Mouse (Mus musculus): ENCODE data around the gene Ppp1r26. TPM values are rescaled to one million over a fixed set of nuclear protein-coding genes. Genes with fewer than 3 reads are reported as not detected.

The Ppp1r26 gene
- polyA plus RNA-seq, 1 experiment from 2014 or later: 15.5 TPM

DNA sequence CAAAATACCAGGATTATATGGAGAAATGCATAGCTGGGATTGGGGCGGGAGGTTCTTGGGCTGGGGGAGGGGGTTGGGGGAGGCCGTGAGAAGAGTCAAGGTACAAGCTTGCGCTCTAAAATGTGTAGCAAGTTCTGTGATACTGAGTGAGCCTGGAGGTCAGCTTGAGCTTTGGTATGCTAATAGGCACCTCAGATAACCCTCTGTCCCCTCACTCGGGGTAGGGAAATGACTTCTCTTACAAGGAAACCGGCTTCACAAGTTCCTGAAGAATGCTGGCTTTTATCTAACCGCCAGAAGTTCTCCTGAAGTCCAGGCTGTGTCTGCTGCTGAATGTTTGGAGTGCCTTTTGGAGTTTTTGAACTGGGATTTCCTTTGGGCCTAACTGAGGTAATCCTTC lies 15.8 kb upstream of the Ppp1r26 start:
- DNase-seq: no peak
- no peaks in the 10 kb centered on the region for H3K27me3 ChIP-seq (ENCODE audit: control insufficient read depth, insufficient read depth, low read length)
- H3K4me3 ChIP-seq (replicated peaks; ENCODE audit: low read depth, low read length): no peak overlapping the region
- WGBS: 73% methylated on average over 6 of the region's 6 CpGs
- H3K9me3 ChIP-seq (ENCODE audit: control insufficient read depth, low read length): no peaks in the 10 kb centered on the region
- H3K27ac ChIP-seq (replicated peaks; ENCODE audit: low read depth, low read length): no peak overlapping the region
- H3K4me2 ChIP-seq (ENCODE audit: low read length): no peak overlapping the region
- no peak overlapping the region for H3K9ac ChIP-seq (replicated peaks; ENCODE audit: low read length)
- ATAC-seq (ENCODE audit: low FRiP score, low TSS enrichment): no peak
- H3K4me1 ChIP-seq (ENCODE audit: control insufficient read depth, insufficient read depth, low read length): no peaks in the 10 kb centered on the region
- H3K36me3 ChIP-seq (ENCODE audit: control insufficient read depth, insufficient read depth, low read length): no peaks in the 10 kb centered on the region

DNA sequence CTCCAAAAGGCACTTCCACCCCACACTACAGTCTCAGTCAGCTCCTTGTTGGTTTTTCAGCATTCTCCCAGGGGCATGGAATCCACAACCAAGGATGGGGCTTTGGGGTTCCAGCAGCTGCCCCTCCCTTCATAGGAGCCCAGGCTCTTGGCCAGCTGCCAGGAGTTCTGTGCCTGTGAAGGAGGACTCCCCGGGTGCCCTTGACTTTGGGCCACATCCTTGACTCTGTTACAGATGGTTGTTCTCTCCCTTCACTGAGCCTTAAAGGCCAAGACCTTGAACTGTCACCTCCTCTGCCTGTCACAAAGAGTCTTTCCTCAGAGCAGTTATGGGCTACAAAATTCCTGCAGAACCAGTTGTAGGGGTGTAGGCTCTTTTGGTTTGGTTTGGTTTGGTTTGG lies 13.8 kb upstream of the Ppp1r26 start:
- no peaks in the 10 kb centered on the region for H3K4me1 ChIP-seq (ENCODE audit: control insufficient read depth, insufficient read depth, low read length)
- H3K9ac ChIP-seq (replicated peaks; ENCODE audit: low read length): no peak overlapping the region
- no peaks in the 10 kb centered on the region for H3K9me3 ChIP-seq (ENCODE audit: control insufficient read depth, low read length)
- no peaks in the 10 kb centered on the region for H3K27me3 ChIP-seq (ENCODE audit: control insufficient read depth, insufficient read depth, low read length)
- 26% methylated on average over 1 of the region's 1 CpGs for WGBS
- H3K36me3 ChIP-seq (ENCODE audit: control insufficient read depth, insufficient read depth, low read length): no peaks in the 10 kb centered on the region
- DNase-seq: peak; percentile 31
- no peak overlapping the region for H3K4me2 ChIP-seq (ENCODE audit: low read length)
- H3K27ac ChIP-seq (replicated peaks; ENCODE audit: low read depth, low read length): no peak overlapping the region
- H3K4me3 ChIP-seq (replicated peaks; ENCODE audit: low read depth, low read length): no peak overlapping the region
- ATAC-seq (ENCODE audit: low FRiP score, low TSS enrichment): no peak

DNA sequence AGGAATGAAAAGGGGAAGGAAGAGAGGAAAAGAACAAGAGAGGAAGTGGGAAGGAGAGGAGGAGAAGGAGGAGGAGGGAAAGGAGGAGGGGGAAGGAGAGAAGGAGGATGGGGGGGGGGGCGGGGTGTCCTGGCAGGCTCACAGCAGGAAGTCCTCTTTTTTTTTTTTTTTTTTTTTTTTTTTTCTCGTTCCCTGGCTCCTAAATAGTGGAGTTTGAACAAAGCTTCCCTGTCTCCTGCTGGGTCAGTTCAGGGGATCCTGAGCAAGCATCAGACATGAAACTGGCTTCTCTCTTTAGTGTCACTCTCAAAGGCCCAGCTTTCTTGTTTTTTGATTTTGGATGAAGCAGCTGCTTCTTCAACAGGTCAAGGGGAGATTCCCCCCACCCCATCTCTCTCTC lies 13.1 kb upstream of the Ppp1r26 start:
- Histone ChIP-seq H3K27ac (replicated peaks; ENCODE audit: low read depth, low read length) (no peak overlapping the region), H3K9ac (replicated peaks; ENCODE audit: low read length) (no peak overlapping the region), H3K27me3 (ENCODE audit: control insufficient read depth, insufficient read depth, low read length) (no peaks in the 10 kb centered on the region), H3K4me3 (replicated peaks; ENCODE audit: low read depth, low read length) (no peak overlapping the region), H3K36me3 (ENCODE audit: control insufficient read depth, insufficient read depth, low read length) (no peaks in the 10 kb centered on the region), H3K4me1 (ENCODE audit: control insufficient read depth, insufficient read depth, low read length) (no peaks in the 10 kb centered on the region), H3K9me3 (ENCODE audit: control insufficient read depth, low read length) (no peaks in the 10 kb centered on the region), H3K4me2 (ENCODE audit: low read length) (no peak overlapping the region)
- WGBS: 0% methylated on average over 1 of the region's 2 CpGs
- DNase-seq (no peak), ATAC-seq (ENCODE audit: low FRiP score, low TSS enrichment) (no peak)

DNA sequence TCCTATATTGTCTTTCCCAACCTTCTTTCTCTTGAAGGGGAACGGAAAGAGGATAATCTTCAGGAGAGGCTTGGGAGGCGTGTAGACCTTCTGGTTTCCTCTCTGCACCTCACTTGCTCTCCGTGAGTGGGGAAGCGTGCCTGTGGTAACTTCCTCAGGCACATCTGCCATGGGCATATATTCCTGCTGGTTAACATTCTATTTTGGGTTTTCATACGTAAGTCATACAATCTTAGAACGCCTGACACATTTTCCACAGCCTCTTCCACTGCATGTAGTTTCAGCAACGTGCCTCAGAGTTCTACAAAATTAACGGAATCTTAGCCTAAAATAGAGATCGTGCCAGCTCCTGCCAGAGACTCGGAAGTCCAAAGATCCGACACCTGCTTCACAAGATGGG lies 11.2 kb upstream of the Ppp1r26 start:
- Histone ChIP-seq H3K9ac (replicated peaks; ENCODE audit: low read length) (no peak overlapping the region), H3K27ac (replicated peaks; ENCODE audit: low read depth, low read length) (no peak overlapping the region), H3K36me3 (ENCODE audit: control insufficient read depth, insufficient read depth, low read length) (no peaks in the 10 kb centered on the region), H3K4me1 (ENCODE audit: control insufficient read depth, insufficient read depth, low read length) (no peaks in the 10 kb centered on the region), H3K9me3 (ENCODE audit: control insufficient read depth, low read length) (no peaks in the 10 kb centered on the region), H3K4me2 (ENCODE audit: low read length) (no peak overlapping the region), H3K27me3 (ENCODE audit: control insufficient read depth, insufficient read depth, low read length) (no peaks in the 10 kb centered on the region), H3K4me3 (replicated peaks; ENCODE audit: low read depth, low read length) (no peak overlapping the region)
- DNase-seq (no peak), ATAC-seq (ENCODE audit: low FRiP score, low TSS enrichment) (no peak)
- WGBS: 93% methylated on average over 11 of the region's 11 CpGs

DNA sequence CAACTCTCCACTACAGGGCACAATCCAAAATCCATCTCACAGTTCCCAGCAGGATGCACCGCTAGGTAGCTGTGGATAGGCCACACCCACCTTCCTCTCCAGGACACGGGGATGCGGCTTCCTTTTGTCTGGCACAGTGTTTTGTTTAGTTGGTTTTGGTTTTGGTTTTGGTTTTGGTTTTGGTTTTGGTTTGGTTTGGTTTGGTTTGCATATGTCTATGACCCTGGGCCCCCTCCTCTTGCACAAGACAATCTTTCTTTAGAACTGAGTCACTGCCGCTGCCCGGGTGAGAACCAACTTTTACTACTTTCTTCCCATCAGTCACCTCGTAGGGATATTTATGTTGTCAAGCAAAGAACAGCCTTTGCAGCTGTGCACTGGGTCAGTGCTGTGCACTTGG lies 5.8 kb upstream of the Ppp1r26 start:
- Histone ChIP-seq H3K27me3 (ENCODE audit: control insufficient read depth, insufficient read depth, low read length) (no peaks in the 10 kb centered on the region), H3K9ac (replicated peaks; ENCODE audit: low read length) (no peak overlapping the region), H3K9me3 (ENCODE audit: control insufficient read depth, low read length) (no peaks in the 10 kb centered on the region), H3K4me2 (ENCODE audit: low read length) (no peak overlapping the region), H3K27ac (replicated peaks; ENCODE audit: low read depth, low read length) (no peak overlapping the region), H3K4me1 (ENCODE audit: control insufficient read depth, insufficient read depth, low read length) (peaks cover 2% of the 10 kb centered on the region), H3K36me3 (ENCODE audit: control insufficient read depth, insufficient read depth, low read length) (no peaks in the 10 kb centered on the region), H3K4me3 (replicated peaks; ENCODE audit: low read depth, low read length) (no peak overlapping the region)
- DNase-seq: no peak
- WGBS: 82% methylated on average over 6 of the region's 6 CpGs
- no peak for ATAC-seq (ENCODE audit: low FRiP score, low TSS enrichment)

DNA sequence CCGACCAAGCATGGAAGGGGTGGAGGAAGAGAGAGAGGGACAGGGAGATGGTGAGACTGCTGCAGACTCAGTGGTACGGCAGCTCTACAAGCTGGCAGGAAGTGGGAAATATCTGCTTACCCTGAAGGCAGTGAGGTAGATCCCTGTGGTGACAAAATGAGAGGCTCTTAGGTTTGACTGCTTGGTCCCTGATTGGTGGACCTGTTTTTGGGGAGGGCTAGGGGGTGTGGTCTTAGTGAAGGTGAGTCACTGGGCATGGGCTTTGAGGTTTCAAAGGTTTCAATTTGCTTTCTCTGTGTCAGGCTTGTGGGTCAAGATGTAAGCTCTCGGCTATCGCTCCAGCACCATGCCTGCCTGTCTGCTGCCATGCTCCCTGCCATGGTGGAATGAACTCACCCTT lies 1.5 kb upstream of the Ppp1r26 start:
- ATAC-seq (ENCODE audit: low FRiP score, low TSS enrichment) (no peak), DNase-seq (no peak)
- 92% methylated on average over 4 of the region's 4 CpGs for WGBS
- H3K4me1 ChIP-seq (ENCODE audit: control insufficient read depth, insufficient read depth, low read length): peaks cover 13% of the 10 kb centered on the region
- H3K36me3 ChIP-seq (ENCODE audit: control insufficient read depth, insufficient read depth, low read length): peaks cover 11% of the 10 kb centered on the region; the same call in 1 of the 2 replicates
- H3K9me3 ChIP-seq (ENCODE audit: control insufficient read depth, low read length): no peaks in the 10 kb centered on the region
- no peaks in the 10 kb centered on the region for H3K27me3 ChIP-seq (ENCODE audit: control insufficient read depth, insufficient read depth, low read length)
- H3K4me3 ChIP-seq (replicated peaks; ENCODE audit: low read depth, low read length): no peak overlapping the region
- no peak overlapping the region for H3K9ac ChIP-seq (replicated peaks; ENCODE audit: low read length)
- no peak overlapping the region for H3K4me2 ChIP-seq (ENCODE audit: low read length)
- no peak overlapping the region for H3K27ac ChIP-seq (replicated peaks; ENCODE audit: low read depth, low read length)

DNA sequence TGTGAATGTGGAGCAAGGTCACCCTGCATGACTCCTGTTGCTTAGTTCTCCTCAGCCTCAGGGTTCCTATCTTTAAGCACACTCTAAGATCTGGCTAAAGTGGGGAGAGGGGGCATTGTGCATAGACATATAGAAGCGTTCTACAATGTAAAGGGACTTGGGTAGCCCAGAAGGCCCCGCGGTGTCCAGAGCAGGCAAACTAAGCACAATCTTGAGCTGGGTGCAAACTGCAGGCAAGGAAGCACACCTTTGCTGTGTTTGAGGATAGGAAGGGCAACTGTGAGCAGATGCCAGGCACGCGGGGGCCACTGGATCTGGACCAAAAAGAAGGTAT lies 452 bp upstream of the Ppp1r26 start:
- Histone ChIP-seq H3K27ac (replicated peaks; ENCODE audit: low read depth, low read length) (peak overlapping the region; percentile 82), H3K27me3 (ENCODE audit: control insufficient read depth, insufficient read depth, low read length) (no peaks in the 10 kb centered on the region), H3K4me2 (ENCODE audit: low read length) (peak overlapping the region; percentile 91), H3K36me3 (ENCODE audit: control insufficient read depth, insufficient read depth, low read length) (peaks cover 18% of the 10 kb centered on the region), H3K9ac (replicated peaks; ENCODE audit: low read length) (peak overlapping the region; percentile 87), H3K4me1 (ENCODE audit: control insufficient read depth, insufficient read depth, low read length) (peaks cover 13% of the 10 kb centered on the region), H3K4me3 (replicated peaks; ENCODE audit: low read depth, low read length) (peak overlapping the region; percentile 80), H3K9me3 (ENCODE audit: control insufficient read depth, low read length) (no peaks in the 10 kb centered on the region)
- WGBS: 10% methylated on average over 5 of the region's 5 CpGs
- DNase-seq (no peak), ATAC-seq (ENCODE audit: low FRiP score, low TSS enrichment) (no peak)

DNA sequence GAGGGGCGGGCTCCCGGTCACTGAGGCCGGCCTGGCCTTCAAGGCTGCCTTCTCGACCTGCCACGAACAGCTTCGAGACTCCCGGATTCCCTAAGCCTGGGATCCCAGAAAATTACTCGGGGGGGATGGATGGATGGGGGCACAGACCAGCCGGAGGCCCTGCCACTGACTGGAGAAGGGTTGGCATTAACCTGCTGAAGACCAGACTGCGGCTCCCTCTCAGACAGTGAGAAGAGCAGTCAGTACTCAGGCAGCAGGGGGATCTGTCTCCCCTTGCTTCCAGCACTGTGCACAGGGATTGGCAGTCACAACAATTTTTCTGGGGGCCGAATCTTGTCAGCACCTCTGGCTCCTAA lies 693 bp downstream of the Ppp1r26 start:
- DNase-seq (peak; percentile 54), ATAC-seq (ENCODE audit: low FRiP score, low TSS enrichment) (0 out of 2 replicates have a peak, but pooled peaks have one; percentile 24)
- no peaks in the 10 kb centered on the region for H3K27me3 ChIP-seq (ENCODE audit: control insufficient read depth, insufficient read depth, low read length)
- H3K27ac ChIP-seq (replicated peaks; ENCODE audit: low read depth, low read length): peak overlapping the region; percentile 82
- H3K36me3 ChIP-seq (ENCODE audit: control insufficient read depth, insufficient read depth, low read length): peaks cover 30% of the 10 kb centered on the region
- H3K4me3 ChIP-seq (replicated peaks; ENCODE audit: low read depth, low read length): peak overlapping the region; percentile 80
- peak overlapping the region; percentile 91 for H3K4me2 ChIP-seq (ENCODE audit: low read length)
- WGBS: 10% methylated on average over 11 of the region's 11 CpGs
- peaks cover 13% of the 10 kb centered on the region for H3K4me1 ChIP-seq (ENCODE audit: control insufficient read depth, insufficient read depth, low read length)
- peak overlapping the region; percentile 87 for H3K9ac ChIP-seq (replicated peaks; ENCODE audit: low read length)
- no peaks in the 10 kb centered on the region for H3K9me3 ChIP-seq (ENCODE audit: control insufficient read depth, low read length)

DNA sequence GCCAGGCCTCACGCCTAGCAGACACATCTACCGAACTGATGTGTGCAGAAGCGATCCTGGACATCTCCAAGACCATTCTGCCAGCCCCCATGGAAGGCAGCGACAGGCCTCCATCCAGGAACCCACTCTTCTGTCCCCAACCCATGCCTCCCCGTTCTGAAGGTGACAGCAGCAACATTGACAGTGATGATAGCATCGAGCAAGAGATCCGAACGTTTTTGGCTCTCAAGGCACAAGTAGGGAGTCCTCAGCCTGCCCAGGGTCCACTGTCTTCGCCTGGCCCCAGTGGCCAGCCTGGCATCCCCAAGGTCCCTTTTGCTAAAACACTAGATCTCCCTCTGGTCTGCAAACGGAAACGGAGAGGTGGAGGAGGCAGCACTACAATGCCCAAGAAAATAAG lies 5.1 kb downstream of the Ppp1r26 start:
- WGBS: 92% methylated on average over 11 of the region's 11 CpGs
- ATAC-seq (ENCODE audit: low FRiP score, low TSS enrichment): no peak
- H3K27me3 ChIP-seq (ENCODE audit: control insufficient read depth, insufficient read depth, low read length): no peaks in the 10 kb centered on the region
- no peak overlapping the region for H3K27ac ChIP-seq (replicated peaks; ENCODE audit: low read depth, low read length)
- no peak for DNase-seq
- H3K4me2 ChIP-seq (ENCODE audit: low read length): no peak overlapping the region
- no peak overlapping the region for H3K4me3 ChIP-seq (replicated peaks; ENCODE audit: low read depth, low read length)
- H3K4me1 ChIP-seq (ENCODE audit: control insufficient read depth, insufficient read depth, low read length): peaks cover 6% of the 10 kb centered on the region; the same call in 1 of the 2 replicates
- H3K36me3 ChIP-seq (ENCODE audit: control insufficient read depth, insufficient read depth, low read length): peaks cover 51% of the 10 kb centered on the region
- no peaks in the 10 kb centered on the region for H3K9me3 ChIP-seq (ENCODE audit: control insufficient read depth, low read length)
- no peak overlapping the region for H3K9ac ChIP-seq (replicated peaks; ENCODE audit: low read length)
